In the genomic region with DNA sequence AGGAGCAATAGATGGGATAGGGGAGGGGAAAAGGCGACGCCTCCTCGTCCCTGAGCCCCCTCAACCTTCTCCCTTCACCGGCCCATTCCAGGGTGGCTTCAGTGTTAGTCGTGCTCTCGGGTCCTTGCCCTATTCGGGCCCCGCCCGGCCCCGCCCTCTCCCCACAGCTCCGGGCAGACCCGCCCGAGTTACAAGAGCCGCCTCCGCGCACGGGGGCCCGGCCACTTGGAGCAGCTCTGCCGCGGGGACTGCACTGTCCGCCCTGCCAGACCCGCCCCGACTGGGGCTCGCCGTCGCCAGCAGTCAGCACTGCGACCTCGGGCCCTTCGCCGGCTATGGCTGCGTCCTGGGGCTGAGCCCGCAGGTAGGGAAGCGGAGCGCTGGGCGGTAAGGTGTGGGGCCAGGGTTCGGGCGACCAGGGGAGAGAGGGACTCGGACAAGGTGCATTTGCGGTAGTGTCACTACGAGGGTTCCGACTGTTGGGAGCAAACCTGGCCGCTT, we compare ENCODE assay signal across 8 mouse cellular contexts. TPM values are rescaled to one million over a fixed set of nuclear protein-coding genes. Genes with fewer than 3 reads are reported as not detected.
DNase-seq lines count a peak whose midpoint lies in the region; ATAC-seq and TF ChIP-seq lines count a peak whose summit lies in the region.

A gene (plus strand): TSS at position 219 of the 501 bp plus-strand sequence.

- H3K4me1 ChIP-seq in intestine, embryonic 16.5 days (ENCODE audit: control insufficient read depth, insufficient read depth, low read length), result peaks cover 50% of the 10 kb centered on the region
- H3K4me1 ChIP-seq in limb, embryonic 14.5 days (ENCODE audit: control insufficient read depth, insufficient read depth, low read length), result peaks cover 55% of the 10 kb centered on the region
- peaks cover 16% of the 10 kb centered on the region for H3K4me1 ChIP-seq in midbrain, postnatal 0 days (ENCODE audit: insufficient read depth, low read length)

- peak within 1 kb of the TSS; percentile 97 for H3K27ac ChIP-seq in intestine, embryonic 16.5 days (ENCODE audit: low read length)
- H3K27ac ChIP-seq in limb, embryonic 14.5 days (replicated peaks; ENCODE audit: low read depth, low read length), result peak within 1 kb of the TSS; percentile 97
- H3K27ac ChIP-seq in midbrain, postnatal 0 days (ENCODE audit: low read depth, low read length), result no peak within 1 kb of the TSS

- TF ChIP-seq CTCF in midbrain, postnatal 0 days (IDR thresholded peaks at IDR 0.05), result no peak

- H3K9ac ChIP-seq in intestine, embryonic 16.5 days (ENCODE audit: low read depth, low read length), result peak within 1 kb of the TSS; percentile 92
- peak within 1 kb of the TSS; percentile 90 for H3K9ac ChIP-seq in limb, embryonic 14.5 days (ENCODE audit: low read depth, low read length, severe bottlenecking)
- peak within 1 kb of the TSS; percentile 48; the same call in 1 of the 2 replicates for H3K9ac ChIP-seq in midbrain, postnatal 0 days (replicated peaks; ENCODE audit: low read length, poor library complexity, severe bottlenecking)

- ATAC-seq in intestine, embryonic 16.5 days, result peak; percentile 83
- peak; percentile 27 for ATAC-seq in limb, embryonic 14.5 days (ENCODE audit: low FRiP score, low read depth)
- peak; percentile 39; the same call in 1 of the 2 replicates for ATAC-seq in midbrain, postnatal 0 days (ENCODE audit: low FRiP score)

- no peaks in the 10 kb centered on the region for H3K9me3 ChIP-seq in intestine, embryonic 16.5 days (ENCODE audit: control insufficient read depth, low read length)
- H3K9me3 ChIP-seq in limb, embryonic 14.5 days (ENCODE audit: control insufficient read depth, low read length), result no peaks in the 10 kb centered on the region
- no peaks in the 10 kb centered on the region for H3K9me3 ChIP-seq in midbrain, postnatal 0 days (ENCODE audit: low read length)

- peak within 1 kb of the TSS; percentile 84 for H3K4me2 ChIP-seq in intestine, embryonic 16.5 days (ENCODE audit: low read depth, low read length)
- H3K4me2 ChIP-seq in limb, embryonic 14.5 days (replicated peaks; ENCODE audit: low read depth, low read length, severe bottlenecking), result peak within 1 kb of the TSS; percentile 56
- peak within 1 kb of the TSS; percentile 75 for H3K4me2 ChIP-seq in midbrain, postnatal 0 days (ENCODE audit: low read depth, low read length, poor library complexity, severe bottlenecking)

- 0% methylated on average over 42 of the region's 42 CpGs for WGBS in intestine, embryonic 16.5 days
- 3% methylated on average over 25 of the region's 42 CpGs for WGBS in limb, embryonic 14.5 days
- 1% methylated on average over 35 of the region's 42 CpGs for WGBS in midbrain, postnatal 0 days

- TF ChIP-seq POLR2A in limb, embryonic 14.5 days (IDR thresholded peaks at IDR 0.05; ENCODE audit: borderline replicate concordance, extremely low read depth, insufficient read depth, insufficient read length), result 0 out of 2 replicates have a peak, but pooled peaks have one; percentile 52

- H3K27me3 ChIP-seq in intestine, embryonic 16.5 days (replicated peaks; ENCODE audit: control insufficient read depth, insufficient read depth, low read length), result no peaks in the 10 kb centered on the region
- H3K27me3 ChIP-seq in limb, embryonic 14.5 days (ENCODE audit: control insufficient read depth, insufficient read depth, low read length), result no peaks in the 10 kb centered on the region
- peaks cover 35% of the 10 kb centered on the region for H3K27me3 ChIP-seq in midbrain, postnatal 0 days (ENCODE audit: insufficient read depth, low read length)

- H3K36me3 ChIP-seq in intestine, embryonic 16.5 days (ENCODE audit: control insufficient read depth, insufficient read depth, low read length), result no peaks in the 10 kb centered on the region
- no peaks in the 10 kb centered on the region for H3K36me3 ChIP-seq in limb, embryonic 14.5 days (ENCODE audit: control insufficient read depth, insufficient read depth, low read length)
- H3K36me3 ChIP-seq in midbrain, postnatal 0 days (ENCODE audit: insufficient read depth, low read length), result no peaks in the 10 kb centered on the region

- H3K4me3 ChIP-seq in intestine, embryonic 16.5 days (ENCODE audit: low read length), result peak within 1 kb of the TSS; percentile 80
- H3K4me3 ChIP-seq in limb, embryonic 14.5 days (replicated peaks; ENCODE audit: low read length), result peak within 1 kb of the TSS; percentile 64
- peak within 1 kb of the TSS; percentile 44 for H3K4me3 ChIP-seq in midbrain, postnatal 0 days (ENCODE audit: low read depth, low read length)

- DNase-seq in layer of hippocampus, adult 11-12 months (ENCODE audit: low spot score), result peak; percentile 5
- no peak for DNase-seq in layer of hippocampus, adult 9-11 months
- peak; percentile 46 for DNase-seq in c-Kit-positive CD71-positive TER-119-negative erythroid progenitor cells, embryonic 14.5 days (ENCODE audit: low read depth)
- DNase-seq in gonadal fat pad, adult 2 months (ENCODE audit: low read depth), result no peak
- peak; percentile 67 for DNase-seq in limb, embryonic 14.5 days (ENCODE audit: low spot score)
- no peak for DNase-seq in midbrain, postnatal 0 days (ENCODE audit: low spot score)
- peak; percentile 90 for DNase-seq in urinary bladder, adult 2 months (ENCODE audit: low spot score)

RNA-seq across cellular contexts. Expression of the gene that starts here (rescaled TPM):
- 53.6 and 56.8 TPM in 2 replicates for polyA plus RNA-seq in gonadal fat pad, adult 2 months (2012; rRNA removed)
- 16.5 and 20.8 TPM in 2 replicates for polyA plus RNA-seq in intestine, embryonic 16.5 days (2015; fragmentation: Nextera tagmentation; extraction: Ambion mirVana)
- polyA plus RNA-seq in limb, embryonic 14.5 days (2012; rRNA removed), result 21.6 and 31.4 TPM in 2 replicates
- 61.5 and 61.6 TPM in 2 replicates for polyA plus RNA-seq in limb, embryonic 14.5 days (2014; fragmentation: Nextera tagmentation; extraction: Ambion mirVana)
- 13.0 and 19.2 TPM in 2 replicates for total RNA-seq in midbrain, postnatal 0 days (2014; rRNA removed)
- 4.4 and 5.7 TPM in 2 replicates for polyA plus RNA-seq in midbrain, postnatal 0 days (2015; fragmentation: Nextera tagmentation; extraction: Ambion mirVana)
- polyA plus RNA-seq in urinary bladder, adult 2 months (2012; rRNA removed), result 126 and 168 TPM in 2 replicates

Comparison
In these comparisons a context has a peak if more than half of its experiments do, and no peak if none do; other contexts are left out.
1. DNase-seq: peak in layer of hippocampus, adult 11-12 months (single experiment), c-Kit-positive CD71-positive TER-119-negative erythroid progenitor cells, embryonic 14.5 days (single experiment), limb, embryonic 14.5 days (single experiment) and urinary bladder, adult 2 months (single experiment); none in layer of hippocampus, adult 9-11 months (single experiment), gonadal fat pad, adult 2 months (single experiment) and midbrain, postnatal 0 days (single experiment).
2. ATAC-seq: peak in every context shown above with its lines; median percentile 83 in intestine, embryonic 16.5 days; 39 in midbrain, postnatal 0 days; 27 in limb, embryonic 14.5 days.
3. Peak in every context shown above with its lines, with median percentiles within 50 percentile points of each other: H3K4me2 ChIP-seq, H3K4me3 ChIP-seq and H3K9ac ChIP-seq.